Comparison of ENCODE assay signal across 16 mouse cellular contexts in the genomic region with DNA sequence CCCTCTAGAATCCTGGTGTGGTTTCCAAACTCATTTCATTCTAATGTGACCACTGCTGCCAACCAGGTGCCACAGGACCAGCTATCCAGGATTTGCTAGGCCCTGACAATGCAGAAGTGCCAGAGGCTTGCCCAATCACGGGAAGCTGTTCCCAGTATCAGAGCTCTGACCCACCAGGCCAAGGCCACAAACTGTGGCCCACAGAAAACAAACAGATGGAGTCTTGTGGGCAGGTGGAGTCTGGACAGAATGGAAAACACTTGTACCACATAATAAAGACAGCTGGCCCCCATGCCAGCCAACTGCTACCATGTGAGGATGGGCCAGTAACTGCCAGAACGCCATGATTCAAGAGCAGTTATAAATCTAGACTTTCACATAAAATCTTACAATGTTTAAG.
DNase-seq lines count a peak whose midpoint lies in the region; ATAC-seq and TF ChIP-seq lines count a peak whose summit lies in the region.
"Had no signal": no experiment of that assay in that cellular context is flagged by ENCODE, and none has a peak within 500 bp of the region (broad histone marks: within the 10 kb centered on the region; RNA-seq: fewer than 3 reads in every experiment).

No protein-coding gene starts in this region.

- TF ChIP-seq POLR2A in lung, adult 2 months (IDR thresholded peaks at IDR 0.05; ENCODE audit: borderline replicate concordance, extremely low read depth, low read depth, low read length): no peak

- no peaks in the 10 kb centered on the region for H3K36me3 ChIP-seq in hindbrain, postnatal 0 days (ENCODE audit: insufficient read depth, low read length)
- no peaks in the 10 kb centered on the region for H3K36me3 ChIP-seq in hindbrain, embryonic 13.5 days
- H3K36me3 ChIP-seq in forebrain, embryonic 14.5 days (ENCODE audit: control insufficient read depth, insufficient read depth, low read length): no peaks in the 10 kb centered on the region
- H3K36me3 ChIP-seq in midbrain, postnatal 0 days (ENCODE audit: insufficient read depth, low read length): no peaks in the 10 kb centered on the region
- H3K36me3 ChIP-seq: embryonic facial prominence, embryonic 13.5 days; kidney, embryonic 15.5 days; limb, embryonic 13.5 days had no signal

- no peak overlapping the region for H3K4me3 ChIP-seq in hindbrain, postnatal 0 days (ENCODE audit: low read length)
- H3K4me3 ChIP-seq in hindbrain, embryonic 13.5 days: no peak overlapping the region
- no peak overlapping the region for H3K4me3 ChIP-seq in forebrain, embryonic 14.5 days (ENCODE audit: low read depth, low read length)
- no peak overlapping the region for H3K4me3 ChIP-seq in midbrain, postnatal 0 days (ENCODE audit: low read depth, low read length)
- no peak overlapping the region for H3K4me3 ChIP-seq in lung, adult 2 months (replicated peaks; ENCODE audit: extremely low read depth, low read depth, low read length)
- H3K4me3 ChIP-seq: embryonic facial prominence, embryonic 13.5 days; kidney, embryonic 15.5 days; limb, embryonic 13.5 days had no signal

- DNase-seq in cerebellum, adult 9-10 months: peak; percentile 13
- no peak for DNase-seq in cerebellum, adult 18-20 months
- peak; percentile 23 for DNase-seq in hindbrain, postnatal 0 days (ENCODE audit: low spot score)
- peak; percentile 48 for DNase-seq in forebrain, embryonic 14.5 days (ENCODE audit: low spot score)
- peak; percentile 39 for DNase-seq in midbrain, postnatal 0 days (ENCODE audit: low spot score)
- no peak for DNase-seq in urinary bladder, postnatal 4 days (ENCODE audit: low spot score in 2 of 2)
- DNase-seq in lung, adult 2 months: no peak
- DNase-seq: heart, postnatal 10 days; lung, postnatal 36 days; thymus, postnatal 14 days had no signal

- H3K27me3 ChIP-seq in hindbrain, postnatal 0 days (ENCODE audit: insufficient read depth, low read length): no peaks in the 10 kb centered on the region
- no peaks in the 10 kb centered on the region for H3K27me3 ChIP-seq in hindbrain, embryonic 13.5 days
- no peaks in the 10 kb centered on the region for H3K27me3 ChIP-seq in forebrain, embryonic 14.5 days (replicated peaks; ENCODE audit: control insufficient read depth, insufficient read depth, low read length)
- no peaks in the 10 kb centered on the region; the same call in 1 of the 2 replicates for H3K27me3 ChIP-seq in midbrain, postnatal 0 days (ENCODE audit: insufficient read depth, low read length)
- H3K27me3 ChIP-seq: embryonic facial prominence, embryonic 13.5 days; kidney, embryonic 15.5 days; Patski had no signal

- no peak overlapping the region for H3K9ac ChIP-seq in hindbrain, postnatal 0 days (replicated peaks; ENCODE audit: low read length)
- H3K9ac ChIP-seq in hindbrain, embryonic 13.5 days: no peak overlapping the region
- H3K9ac ChIP-seq in forebrain, embryonic 14.5 days (ENCODE audit: low read length): no peak overlapping the region
- H3K9ac ChIP-seq in midbrain, postnatal 0 days (replicated peaks; ENCODE audit: low read length, poor library complexity, severe bottlenecking): no peak overlapping the region
- H3K9ac ChIP-seq: embryonic facial prominence, embryonic 13.5 days; kidney, embryonic 15.5 days; limb, embryonic 13.5 days had no signal

- 0 out of 2 replicates have a peak, but pooled peaks have one; percentile 35 for ATAC-seq in hindbrain, postnatal 0 days
- no peak for ATAC-seq in hindbrain, embryonic 13.5 days (ENCODE audit: low FRiP score)
- ATAC-seq in forebrain, embryonic 14.5 days: no peak
- ATAC-seq in midbrain, postnatal 0 days (ENCODE audit: low FRiP score): no peak
- ATAC-seq: inflammation-experienced regulatory T-cells, adult 6 months; Patski had no signal

- H3K27ac ChIP-seq in hindbrain, postnatal 0 days: no peak overlapping the region
- no peak overlapping the region for H3K27ac ChIP-seq in hindbrain, embryonic 13.5 days
- H3K27ac ChIP-seq in forebrain, embryonic 14.5 days (ENCODE audit: low read depth, low read length): peak overlapping the region; percentile 74
- H3K27ac ChIP-seq in midbrain, postnatal 0 days (ENCODE audit: low read depth, low read length): 0 out of 2 replicates have a peak overlapping the region, but pooled peaks have one; percentile 26
- H3K27ac ChIP-seq: embryonic facial prominence, embryonic 13.5 days; kidney, embryonic 15.5 days; limb, embryonic 13.5 days had no signal

- 62% methylated on average over 2 of the region's 2 CpGs for WGBS in hindbrain, postnatal 0 days
- WGBS in hindbrain, embryonic 13.5 days: 71% methylated on average over 2 of the region's 2 CpGs
- 61% methylated on average over 2 of the region's 2 CpGs for WGBS in forebrain, embryonic 14.5 days
- WGBS in midbrain, postnatal 0 days: 77% methylated on average over 2 of the region's 2 CpGs
- WGBS in lung, adult 2 months: 93% methylated on average over 2 of the region's 2 CpGs

- no peak overlapping the region for H3K4me2 ChIP-seq in hindbrain, postnatal 0 days (ENCODE audit: low read depth, low read length)
- no peak overlapping the region for H3K4me2 ChIP-seq in hindbrain, embryonic 13.5 days
- H3K4me2 ChIP-seq in forebrain, embryonic 14.5 days (ENCODE audit: low read length): no peak overlapping the region
- no peak overlapping the region for H3K4me2 ChIP-seq in midbrain, postnatal 0 days (ENCODE audit: low read depth, low read length, poor library complexity, severe bottlenecking)
- H3K4me2 ChIP-seq: embryonic facial prominence, embryonic 13.5 days; kidney, embryonic 15.5 days; limb, embryonic 13.5 days had no signal

- TF ChIP-seq CTCF in hindbrain, postnatal 0 days (IDR thresholded peaks at IDR 0.05; ENCODE audit: low read depth): no peak
- no peak for TF ChIP-seq CTCF in midbrain, postnatal 0 days (IDR thresholded peaks at IDR 0.05)
- TF ChIP-seq CTCF in lung, adult 2 months (IDR thresholded peaks at IDR 0.05; ENCODE audit: insufficient read depth, low read length): no peak

- H3K9me3 ChIP-seq in hindbrain, postnatal 0 days (ENCODE audit: low read length): no peaks in the 10 kb centered on the region
- H3K9me3 ChIP-seq in hindbrain, embryonic 13.5 days: no peaks in the 10 kb centered on the region
- no peaks in the 10 kb centered on the region for H3K9me3 ChIP-seq in forebrain, embryonic 14.5 days (replicated peaks; ENCODE audit: control insufficient read depth, low read length)
- H3K9me3 ChIP-seq in midbrain, postnatal 0 days (ENCODE audit: low read length): no peaks in the 10 kb centered on the region
- H3K9me3 ChIP-seq: embryonic facial prominence, embryonic 13.5 days; kidney, embryonic 15.5 days; limb, embryonic 13.5 days had no signal

- H3K4me1 ChIP-seq in hindbrain, postnatal 0 days (ENCODE audit: insufficient read depth, low read length): peaks cover 5% of the 10 kb centered on the region; the same call in 1 of the 2 replicates
- peaks cover 14% of the 10 kb centered on the region for H3K4me1 ChIP-seq in hindbrain, embryonic 13.5 days (replicated peaks)
- peaks cover 15% of the 10 kb centered on the region for H3K4me1 ChIP-seq in forebrain, embryonic 14.5 days (ENCODE audit: control insufficient read depth, insufficient read depth, low read length)
- no peaks in the 10 kb centered on the region for H3K4me1 ChIP-seq in midbrain, postnatal 0 days (ENCODE audit: insufficient read depth, low read length)
- H3K4me1 ChIP-seq in lung, adult 2 months (ENCODE audit: control insufficient read depth, insufficient read depth, low read length): no peaks in the 10 kb centered on the region
- H3K4me1 ChIP-seq: kidney, embryonic 15.5 days had no signal

Comparison
In these comparisons a context has a peak if more than half of its experiments do, and no peak if none do; other contexts are left out.
1. DNase-seq: peak in cerebellum, adult 9-10 months (single experiment), hindbrain, postnatal 0 days (single experiment), forebrain, embryonic 14.5 days (single experiment) and midbrain, postnatal 0 days (single experiment); none in cerebellum, adult 18-20 months (0 of 2), urinary bladder, postnatal 4 days (0 of 2) and lung, adult 2 months (single experiment).
2. H3K27ac ChIP-seq: peak in forebrain, embryonic 14.5 days (single experiment) and midbrain, postnatal 0 days (single experiment); none in hindbrain, postnatal 0 days (single experiment) and hindbrain, embryonic 13.5 days (single experiment).